Mouse (Mus musculus): ENCODE results near the gene Paics. TPM values are rescaled to one million over a fixed set of nuclear protein-coding genes. Genes with fewer than 3 reads are reported as not detected.

Paics gene
- polyA plus RNA-seq (2017; shearing (Covaris generic)), result 92.6 TPM

DNA sequence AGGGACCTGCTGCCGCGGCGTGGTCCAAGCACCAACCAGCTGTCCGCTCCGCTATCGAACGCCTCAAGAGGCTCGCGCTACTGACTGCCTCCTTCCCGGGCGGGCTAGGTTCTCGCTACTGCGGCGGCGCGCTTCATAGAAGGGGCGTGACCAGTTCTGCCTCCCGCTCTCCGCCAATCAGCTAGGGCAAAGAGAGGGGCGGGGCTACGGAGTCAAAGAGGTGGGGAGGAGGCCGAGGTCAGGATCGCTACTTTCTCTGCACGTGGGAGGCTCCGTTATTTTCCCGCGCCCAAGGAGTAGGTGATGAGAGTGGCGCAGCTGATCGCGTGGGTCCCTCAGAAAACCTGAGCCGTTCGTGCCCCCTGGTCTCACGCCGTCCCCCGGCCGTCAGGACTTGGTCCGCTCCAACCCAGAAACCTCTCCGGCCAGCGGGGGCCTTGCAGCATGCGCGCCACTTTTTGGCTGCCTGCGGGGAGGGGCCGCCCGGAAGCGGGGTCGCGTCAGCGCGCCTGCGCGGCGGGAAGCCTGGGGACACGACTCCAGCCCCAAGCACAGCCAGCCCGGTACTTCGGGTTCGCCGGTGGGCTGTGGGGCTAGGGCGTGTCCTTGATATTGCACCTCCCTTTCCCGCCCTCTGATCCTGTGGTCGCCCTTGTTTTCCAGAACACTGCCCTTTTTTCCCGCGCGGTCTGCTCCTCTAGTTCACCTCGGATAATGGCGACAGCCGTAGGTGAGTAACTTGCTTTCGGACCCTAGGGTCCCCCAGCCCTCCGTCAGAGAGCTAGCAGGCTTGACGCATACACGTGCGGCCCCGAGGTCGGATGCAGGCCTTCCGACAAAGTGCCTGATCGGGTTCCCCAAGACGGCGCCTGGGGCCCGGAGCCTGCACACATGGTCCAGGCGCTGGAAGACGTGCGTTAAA, at the start of gene Paics, which contains the start of gene Ppat:
Paics (plus strand) TSS at position 202 of the 922 bp plus-strand sequence.
Ppat (minus strand) TSS at position 473 of the 922 bp plus-strand sequence.

DNA sequence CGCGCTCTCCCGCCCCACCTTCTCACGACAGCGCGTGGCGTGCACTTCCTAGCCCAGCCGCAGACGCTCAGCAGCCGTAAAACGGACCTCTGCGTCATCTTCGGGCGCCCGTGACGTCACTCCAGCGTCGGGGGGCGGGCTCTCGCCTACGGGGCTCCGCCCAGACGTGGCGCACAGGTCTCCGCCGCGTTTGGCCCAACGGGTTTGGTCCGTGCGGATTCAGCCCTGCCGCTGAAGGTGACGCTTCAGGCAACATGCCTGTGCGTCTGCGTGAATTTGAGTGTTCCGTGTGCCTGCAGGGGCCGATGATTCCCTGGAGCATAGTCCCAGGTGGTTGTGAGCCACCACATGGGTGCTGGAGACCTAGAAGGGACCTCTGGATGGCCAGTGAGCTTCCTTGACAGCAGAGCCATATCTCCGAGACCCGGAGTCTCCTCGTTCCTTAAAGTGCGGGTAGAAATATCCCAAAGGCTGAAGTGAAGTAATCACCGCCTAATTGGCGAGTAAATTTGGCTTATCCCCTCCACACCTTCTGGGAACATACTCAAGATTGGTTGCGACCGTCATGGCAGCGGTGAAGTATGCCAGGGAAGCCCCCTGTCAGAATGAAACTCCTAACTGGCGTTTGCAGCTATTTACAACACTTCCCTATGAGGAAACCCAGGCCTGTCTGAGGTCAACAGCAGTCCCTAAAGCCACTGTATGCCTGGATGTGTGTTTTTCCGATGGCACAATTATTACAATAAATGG, 45.5 kb upstream of the Paics start, which contains the start of gene Aasdh:
Aasdh (minus strand) TSS at position 110 of the 750 bp plus-strand sequence.

DNA sequence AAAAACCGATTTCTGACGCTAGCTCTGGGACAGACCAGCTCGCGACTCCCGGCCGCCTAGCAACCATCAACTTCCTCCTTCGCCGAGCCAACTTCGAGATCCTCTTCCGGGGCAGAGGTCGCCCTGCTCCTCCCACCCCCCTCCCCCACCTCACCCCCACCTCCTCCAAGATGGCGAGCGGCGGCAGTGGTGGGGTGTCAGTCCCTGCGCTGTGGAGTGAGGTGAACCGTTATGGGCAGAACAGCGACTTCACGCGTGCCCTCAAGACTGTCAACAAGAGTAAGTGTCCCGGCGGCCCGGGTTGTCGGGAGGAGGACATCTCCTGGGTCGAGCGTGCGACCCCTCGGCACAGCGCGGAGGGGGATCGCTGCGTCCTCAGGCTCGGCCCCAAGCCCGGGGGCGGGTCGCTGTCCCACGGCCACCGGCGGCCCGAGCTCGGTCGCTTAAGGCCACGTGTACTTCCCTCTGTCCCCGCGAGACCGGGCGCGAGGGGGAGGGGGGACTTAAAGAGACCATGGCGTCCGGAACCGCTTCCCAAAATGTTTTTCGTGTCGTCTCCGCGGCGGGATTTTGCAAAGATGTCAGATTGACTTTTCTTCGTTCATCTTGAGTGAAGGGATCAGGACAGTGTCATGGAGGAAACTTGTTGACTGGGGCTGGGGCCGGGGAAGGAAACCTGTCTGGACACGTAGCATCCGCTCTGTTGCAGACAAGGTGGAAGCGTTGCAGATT, 23.6 kb downstream of the Paics start, which contains the start of gene Srp72:
Srp72 (plus strand) TSS at position 130 of the 732 bp plus-strand sequence.

DNA sequence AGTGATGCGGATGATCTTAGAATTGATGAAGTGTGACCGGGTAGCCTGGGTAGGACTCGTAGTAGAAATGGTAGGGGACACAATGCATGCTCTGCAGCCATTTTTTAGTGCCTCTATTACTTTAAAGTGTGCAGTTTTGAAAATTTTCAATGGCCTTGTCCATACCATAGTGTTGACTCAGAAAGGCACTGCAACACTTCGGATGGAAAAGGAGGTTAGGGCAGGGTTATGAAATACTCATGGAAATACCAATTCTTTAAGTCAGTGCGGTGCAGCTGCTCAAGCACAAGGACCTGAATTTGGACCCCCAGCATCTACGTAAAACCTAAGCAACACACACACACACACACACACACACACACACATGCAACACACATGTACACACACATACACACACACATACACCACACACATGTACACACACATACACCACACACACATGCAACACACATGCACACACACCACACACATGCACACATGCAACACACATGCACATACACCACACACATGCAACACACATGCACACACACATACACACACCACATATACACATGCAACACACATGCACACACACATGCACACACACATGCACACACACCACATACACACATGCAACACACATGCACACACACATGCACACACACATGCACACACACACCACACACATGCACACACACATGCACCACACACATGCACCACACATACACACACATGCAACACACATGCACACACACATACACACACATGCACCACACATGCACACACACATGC, 53.1 kb downstream of the Paics start, which contains the start of gene Arl9:
Arl9 (plus strand) TSS at position 5 of the 771 bp plus-strand sequence.

DNA sequence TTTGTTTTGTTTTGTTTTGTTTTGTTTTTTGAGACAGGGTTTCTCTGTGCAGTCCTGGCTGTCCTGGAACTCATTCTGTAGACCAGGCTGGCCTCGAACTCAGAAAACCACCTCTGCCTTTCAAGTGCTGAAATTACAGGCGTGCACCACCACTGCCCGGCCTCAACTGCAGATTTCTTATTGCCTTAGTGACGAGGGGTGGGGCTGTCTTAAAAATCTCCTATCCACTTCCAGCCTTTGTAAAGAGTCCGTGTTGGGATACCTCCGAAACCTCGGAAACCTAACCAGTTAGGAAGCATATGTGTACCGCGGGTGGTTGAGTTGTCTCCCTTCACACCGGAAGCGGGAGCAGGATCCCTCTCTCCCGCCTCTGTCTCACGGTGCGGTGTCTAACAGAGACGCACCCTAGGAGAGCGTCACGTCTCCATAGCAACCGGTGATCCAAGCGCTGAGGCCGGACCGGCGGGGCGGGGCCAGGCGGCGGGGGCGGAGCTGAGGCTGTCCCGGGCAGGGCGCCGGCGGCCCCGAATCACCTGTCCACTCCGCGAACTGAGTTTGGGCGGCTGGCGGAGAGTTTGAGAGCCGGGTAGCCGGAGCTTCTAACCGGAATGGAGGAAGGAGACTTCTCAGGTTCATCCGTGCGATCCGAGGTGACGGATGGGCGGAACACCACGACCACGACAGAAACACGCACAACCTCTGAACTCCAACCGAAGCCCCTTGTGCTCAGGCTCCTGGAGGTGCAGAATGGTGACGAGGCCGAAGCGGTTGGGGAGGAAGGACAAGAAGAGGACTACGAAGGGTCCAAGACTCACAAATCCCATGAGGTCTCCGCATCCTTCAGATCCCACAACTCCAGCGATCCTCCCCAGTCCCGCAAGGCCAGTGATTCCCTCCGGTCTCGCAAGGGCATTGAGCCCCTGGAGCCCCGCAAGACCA, 64.7 kb downstream of the Paics start, which contains the start of gene Thegl:
Thegl (plus strand) TSS at position 480 of the 939 bp plus-strand sequence.

Other genes starting within 250 kb of the Paics start
- gene Aasdh, start 45.8 kb upstream of the Paics start, polyA plus RNA-seq (2017; shearing (Covaris generic)), result 15.8 TPM
- 34.3 TPM for gene Ppat, start 271 bp downstream of the Paics start, polyA plus RNA-seq (2017; shearing (Covaris generic))
- gene Srp72, start 23.4 kb downstream of the Paics start, polyA plus RNA-seq (2017; shearing (Covaris generic)), result 90.4 TPM
- gene Arl9, start 52.7 kb downstream of the Paics start, polyA plus RNA-seq (2017; shearing (Covaris generic)), result not detected
- not detected for gene Thegl, start 64.7 kb downstream of the Paics start, polyA plus RNA-seq (2017; shearing (Covaris generic))
- 42.1 TPM for gene Hopx, start 163.8 kb downstream of the Paics start, polyA plus RNA-seq (2017; shearing (Covaris generic))